Mouse (Mus musculus) c-Kit-positive CD71-negative TER-119-negative erythroid progenitor cells, embryonic 14.5 days (primary cell): Measurements from ENCODE around the gene Gm5141.
"Not testable (repeated sequence)": the region's sequence is repeated elsewhere in the genome, so short reads cannot be mapped to it uniquely, and the experiment has no call there.

Experiments
- DNase-seq: peaks from one replicate; pipeline ENCODE4 v3.0.0-alpha.2; 2013; ENCODE audit warnings: low read depth

Gm5141 gene

GRCm38 (mm10) chr13:62785199-62786134 is at the start of gene Gm5141:
Gene Gm5141, minus strand, starts transcription at chr13:62785808.
- peak; percentile 1 for DNase-seq

DNA sequence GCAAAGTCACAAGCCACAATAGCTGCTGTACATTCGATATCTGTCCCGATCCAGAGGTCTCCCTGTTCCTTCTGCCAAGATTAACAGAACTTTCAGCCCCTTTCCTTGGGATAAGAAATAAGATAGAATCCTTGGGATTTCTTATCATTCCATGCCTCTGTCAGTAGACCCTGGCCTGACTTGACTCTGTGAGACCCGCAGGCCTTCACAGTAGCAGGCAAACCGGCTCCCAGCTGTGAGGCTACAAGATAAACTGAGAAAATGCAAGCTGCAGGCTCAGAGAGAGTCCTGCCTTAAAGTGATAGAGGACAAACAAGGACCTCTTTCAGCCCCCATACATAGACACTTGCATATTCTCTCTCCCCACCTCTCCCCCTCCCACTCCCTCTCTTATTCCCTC is 47.7 kb upstream of the Gm5141 start:
- no peak for DNase-seq

DNA sequence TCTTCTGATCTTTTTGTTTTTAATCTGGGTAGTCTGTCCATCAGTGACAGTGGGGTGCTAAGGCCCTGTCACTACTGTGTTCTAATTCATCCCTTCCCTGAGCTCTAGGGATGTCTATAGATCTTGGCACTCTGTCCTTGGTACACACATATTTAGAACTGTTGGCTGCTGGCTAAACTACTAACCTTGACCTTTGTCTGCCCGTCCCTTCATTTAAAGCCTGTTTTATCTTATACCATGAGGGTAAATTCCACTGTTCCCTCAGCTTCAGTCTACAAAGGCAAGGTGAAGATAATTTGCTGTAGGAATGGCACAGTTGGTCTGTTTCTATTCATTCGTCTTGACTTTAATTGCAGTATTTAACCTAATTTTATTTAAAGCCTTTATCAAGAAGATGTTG is 46.6 kb upstream of the Gm5141 start:
- DNase-seq, result no peak

- not testable (repeated sequence) for DNase-seq
Measured at GRCm38 (mm10) chr13:62815705-62816104, 30.1 kb upstream of the Gm5141 start.

DNA sequence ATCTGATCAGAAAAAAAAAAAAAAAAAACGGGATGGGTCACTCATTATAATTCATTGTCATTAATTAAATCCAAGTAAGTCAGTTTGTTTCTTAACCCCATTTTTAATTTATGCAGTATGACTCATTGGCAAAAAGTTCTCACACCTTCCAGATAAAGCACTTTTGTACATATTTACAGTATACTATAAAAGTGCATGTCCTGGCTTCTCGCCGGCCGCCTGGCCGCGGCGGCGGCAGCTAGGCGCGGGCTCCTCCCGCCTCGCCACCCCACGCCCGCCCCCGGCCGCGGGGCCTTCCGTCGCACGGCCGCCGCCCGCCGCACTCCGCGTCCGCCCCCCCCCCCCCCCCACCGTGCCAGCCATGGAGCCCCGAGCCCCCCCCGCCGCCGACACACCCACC is 27.1 kb upstream of the Gm5141 start:
- no peak for DNase-seq

DNA sequence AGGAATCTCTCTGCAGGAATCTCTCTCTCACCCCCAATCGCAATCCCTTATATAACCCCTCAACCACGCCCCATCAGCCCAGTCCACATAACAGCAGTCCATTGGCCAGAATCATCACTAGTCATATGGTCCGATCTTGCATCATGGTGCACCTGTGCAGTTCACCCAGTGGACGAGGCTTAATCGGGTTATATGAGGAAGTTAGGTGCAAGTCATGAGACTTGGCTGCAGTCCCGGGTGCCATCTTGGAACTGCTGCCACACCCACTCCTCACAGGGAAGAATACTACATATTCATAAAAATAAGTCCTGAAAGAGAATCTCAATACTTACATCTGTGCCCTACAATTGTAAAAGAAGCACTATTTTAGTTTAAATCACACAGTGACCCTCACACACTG is 22.4 kb upstream of the Gm5141 start:
- not testable (repeated sequence) for DNase-seq

GRCm38 (mm10) chr13:62786135-62786493 is 506 bp upstream of the Gm5141 start:
- DNase-seq, result not testable (repeated sequence)

GRCm38 (mm10) chr13:62763806-62764205 is 21.8 kb downstream of the Gm5141 start:
- peak; percentile 39 for DNase-seq

GRCm38 (mm10) chr13:62760432-62761415 is 24.9 kb downstream of the Gm5141 start, which contains the start of gene Platr25:
Gene Platr25, minus strand, starts transcription at chr13:62760709.
- peak; percentile 42 for DNase-seq

GRCm38 (mm10) chr13:62733322-62733721 is 52.3 kb downstream of the Gm5141 start:
- no peak for DNase-seq
